Mouse (Mus musculus) hindbrain, embryonic 10.5 days (tissue): ENCODE measurements around the gene Ccdc74a. TPM values are rescaled to one million over a fixed set of nuclear protein-coding genes. Genes with fewer than 3 reads are reported as not detected.

Experiments
- DNase-seq: peaks from one replicate; pipeline ENCODE4 v3.0.0-alpha.2; 2017; ENCODE audit warnings: low spot score
- H3K27ac ChIP-seq: fragments of 300-500 bp; sonication (generic); 2 replicates; pipeline ENCODE4 v1.5.1; 2016; ENCODE audit warnings: mild to moderate bottlenecking, moderate library complexity
- H3K27me3 ChIP-seq: fragments of 300-500 bp; sonication (generic); 2 replicates; pipeline ENCODE4 v1.6.1; 2016; ENCODE audit warnings: mild to moderate bottlenecking; ENCODE audit not compliant: poor library complexity, insufficient read depth, severe bottlenecking
- H3K36me3 ChIP-seq: fragments of 300-500 bp; sonication (generic); 2 replicates; pipeline ENCODE4 v1.6.1; 2016; ENCODE audit warnings: mild to moderate bottlenecking, moderate library complexity
- H3K4me1 ChIP-seq: fragments of 300-500 bp; sonication (generic); replicated peaks from 2 replicates; pipeline ENCODE4 v1.6.1; 2016; ENCODE audit warnings: mild to moderate bottlenecking
- H3K4me3 ChIP-seq: fragments of 300-500 bp; sonication (generic); 2 replicates; pipeline ENCODE4 v1.5.1; 2016; ENCODE audit warnings: mild to moderate bottlenecking, moderate library complexity
- H3K9me3 ChIP-seq: fragments of 300-500 bp; sonication (generic); 2 replicates; pipeline ENCODE4 v1.6.1; 2016; ENCODE audit warnings: mild to moderate bottlenecking, moderate library complexity
- WGBS: fragments of 180-500 bp; shearing (Covaris S2); methylation state at CpG from one replicate; pipeline ENCODE4 v1.1.7; 2016; 5-methylcytosine and 5-hydroxymethylcytosine counted together
- polyA plus RNA-seq: library from polyadenylated mRNA; unstranded; fragments of >200 nt; fragmentation: Nextera tagmentation; extraction: Ambion mirVana; gene quantifications from 2 replicates; pipeline ENCODE4 v1.2.1, GENCODE M21; 2016

The Ccdc74a gene
- polyA plus RNA-seq, 1 experiment from 2014 or later: 9.8 TPM

- Histone ChIP-seq H3K36me3 (peaks cover 99% of the 10 kb centered on the region), H3K9me3 (no peaks in the 10 kb centered on the region), H3K4me1 (no peaks in the 10 kb centered on the region)
Measured at GRCm38 (mm10) chr16:17626269-17626555, 20.1 kb upstream of the Ccdc74a start.

GRCm38 (mm10) chr16:17632580-17632979, 13.7 kb upstream of the Ccdc74a start:
- Histone ChIP-seq H3K4me3 (no peak overlapping the region), H3K36me3 (peaks cover 98% of the 10 kb centered on the region), H3K27ac (no peak overlapping the region), H3K27me3 (no peaks in the 10 kb centered on the region), H3K9me3 (no peaks in the 10 kb centered on the region), H3K4me1 (no peaks in the 10 kb centered on the region)
- DNase-seq: no peak
- 97% methylated on average over 2 of the region's 2 CpGs for WGBS

More at GRCm38 (mm10) chr16:17626269-17626555, 20.1 kb upstream of the Ccdc74a start:
- Histone ChIP-seq H3K27ac (no peak overlapping the region), H3K27me3 (no peaks in the 10 kb centered on the region), H3K4me3 (no peak overlapping the region)
- 94% methylated on average over 5 of the region's 5 CpGs for WGBS
- DNase-seq: no peak

- Histone ChIP-seq H3K4me3 (no peak overlapping the region), H3K4me1 (no peaks in the 10 kb centered on the region), H3K27ac (no peak overlapping the region), H3K27me3 (no peaks in the 10 kb centered on the region), H3K36me3 (peaks cover 98% of the 10 kb centered on the region), H3K9me3 (no peaks in the 10 kb centered on the region)
- DNase-seq: no peak
- WGBS: 76% methylated on average over 8 of the region's 8 CpGs
Measured at GRCm38 (mm10) chr16:17633481-17634181, 12.6 kb upstream of the Ccdc74a start.

- Histone ChIP-seq H3K4me1 (no peaks in the 10 kb centered on the region), H3K4me3 (no peak overlapping the region), H3K9me3 (no peaks in the 10 kb centered on the region), H3K36me3 (peaks cover 96% of the 10 kb centered on the region), H3K27ac (no peak overlapping the region), H3K27me3 (no peaks in the 10 kb centered on the region)
- DNase-seq: no peak
- 88% methylated on average over 2 of the region's 2 CpGs for WGBS
Measured at GRCm38 (mm10) chr16:17636904-17637303, 9.4 kb upstream of the Ccdc74a start.

GRCm38 (mm10) chr16:17637610-17638009, 8.7 kb upstream of the Ccdc74a start:
- Histone ChIP-seq H3K9me3 (no peaks in the 10 kb centered on the region), H3K27me3 (no peaks in the 10 kb centered on the region), H3K4me1 (no peaks in the 10 kb centered on the region), H3K4me3 (no peak overlapping the region), H3K36me3 (peaks cover 96% of the 10 kb centered on the region), H3K27ac (no peak overlapping the region)
- no peak for DNase-seq
- 85% methylated on average over 2 of the region's 2 CpGs for WGBS

- Histone ChIP-seq H3K4me1 (no peaks in the 10 kb centered on the region), H3K4me3 (no peak overlapping the region), H3K27ac (no peak overlapping the region), H3K9me3 (no peaks in the 10 kb centered on the region), H3K27me3 (no peaks in the 10 kb centered on the region), H3K36me3 (peaks cover 96% of the 10 kb centered on the region)
- DNase-seq: no peak
- 94% methylated on average over 9 of the region's 9 CpGs for WGBS
Measured at GRCm38 (mm10) chr16:17638036-17638628, 8.1 kb upstream of the Ccdc74a start.

- Histone ChIP-seq H3K9me3 (no peaks in the 10 kb centered on the region), H3K27me3 (no peaks in the 10 kb centered on the region), H3K4me1 (no peaks in the 10 kb centered on the region), H3K27ac (no peak overlapping the region), H3K36me3 (peaks cover 96% of the 10 kb centered on the region), H3K4me3 (no peak overlapping the region)
- 95% methylated on average over 3 of the region's 3 CpGs for WGBS
- no peak for DNase-seq
Measured at GRCm38 (mm10) chr16:17639081-17639480, 7.2 kb upstream of the Ccdc74a start.

- H3K9me3 ChIP-seq: no peaks in the 10 kb centered on the region
- no peak overlapping the region for H3K4me3 ChIP-seq
- no peak overlapping the region for H3K27ac ChIP-seq
- no peaks in the 10 kb centered on the region for H3K4me1 ChIP-seq
- H3K36me3 ChIP-seq: peaks cover 89% of the 10 kb centered on the region
- 96% methylated on average over 6 of the region's 6 CpGs for WGBS
- DNase-seq: no peak
- H3K27me3 ChIP-seq: no peaks in the 10 kb centered on the region
Measured at GRCm38 (mm10) chr16:17639951-17640350, 6.3 kb upstream of the Ccdc74a start.

- Histone ChIP-seq H3K4me3 (no peak overlapping the region), H3K36me3 (peaks cover 82% of the 10 kb centered on the region)
- 93% methylated on average over 9 of the region's 9 CpGs for WGBS
Measured at GRCm38 (mm10) chr16:17640706-17641105, 5.6 kb upstream of the Ccdc74a start.

GRCm38 (mm10) chr16:17641301-17641700, 5.0 kb upstream of the Ccdc74a start:
- peaks cover 77% of the 10 kb centered on the region for H3K36me3 ChIP-seq
- DNase-seq: no peak
- H3K4me1 ChIP-seq: peaks cover 5% of the 10 kb centered on the region; the same call in 1 of the 2 replicates
- no peak overlapping the region for H3K27ac ChIP-seq
- H3K9me3 ChIP-seq: no peaks in the 10 kb centered on the region
- H3K4me3 ChIP-seq: no peak overlapping the region
- no peaks in the 10 kb centered on the region for H3K27me3 ChIP-seq
- 78% methylated on average over 6 of the region's 6 CpGs for WGBS

More at GRCm38 (mm10) chr16:17640706-17641105, 5.6 kb upstream of the Ccdc74a start:
- no peak for DNase-seq
- no peaks in the 10 kb centered on the region for H3K9me3 ChIP-seq
- no peaks in the 10 kb centered on the region for H3K4me1 ChIP-seq
- no peak overlapping the region for H3K27ac ChIP-seq
- no peaks in the 10 kb centered on the region for H3K27me3 ChIP-seq

- Histone ChIP-seq H3K4me1 (peaks cover 15% of the 10 kb centered on the region), H3K36me3 (peaks cover 67% of the 10 kb centered on the region), H3K27ac (0 out of 2 replicates have a peak overlapping the region, but pooled peaks have one; percentile 0), H3K27me3 (no peaks in the 10 kb centered on the region), H3K9me3 (no peaks in the 10 kb centered on the region), H3K4me3 (no peak overlapping the region)
- WGBS: 81% methylated on average over 8 of the region's 8 CpGs
- no peak for DNase-seq
Measured at GRCm38 (mm10) chr16:17642311-17642710, 4.0 kb upstream of the Ccdc74a start.

GRCm38 (mm10) chr16:17643437-17643990, 2.8 kb upstream of the Ccdc74a start:
- Histone ChIP-seq H3K36me3 (peaks cover 66% of the 10 kb centered on the region), H3K9me3 (no peaks in the 10 kb centered on the region), H3K27ac (no peak overlapping the region), H3K4me1 (peaks cover 27% of the 10 kb centered on the region), H3K4me3 (no peak overlapping the region), H3K27me3 (no peaks in the 10 kb centered on the region; the same call in 1 of the 2 replicates)
- WGBS: 92% methylated on average over 4 of the region's 4 CpGs
- no peak for DNase-seq

GRCm38 (mm10) chr16:17647156-17647555, 886 bp downstream of the Ccdc74a start:
- H3K27ac ChIP-seq: peak overlapping the region; percentile 87; the same call in 1 of the 2 replicates
- no peaks in the 10 kb centered on the region; the same call in 1 of the 2 replicates for H3K27me3 ChIP-seq
- DNase-seq: no peak
- peak overlapping the region; percentile 73 for H3K4me3 ChIP-seq
- WGBS: 32% methylated on average over 1 of the region's 1 CpGs
- peaks cover 29% of the 10 kb centered on the region for H3K4me1 ChIP-seq
- no peaks in the 10 kb centered on the region for H3K9me3 ChIP-seq
- peaks cover 65% of the 10 kb centered on the region for H3K36me3 ChIP-seq
